Mouse (Mus musculus): Measurements from ENCODE around the gene Ccin. TPM values are rescaled to one million over a fixed set of nuclear protein-coding genes. Genes with fewer than 3 reads are reported as not detected.

The Ccin gene
- polyA plus RNA-seq (2015; fragmentation: Nextera tagmentation; extraction: Ambion mirVana) = not detected in 2 replicates

DNA sequence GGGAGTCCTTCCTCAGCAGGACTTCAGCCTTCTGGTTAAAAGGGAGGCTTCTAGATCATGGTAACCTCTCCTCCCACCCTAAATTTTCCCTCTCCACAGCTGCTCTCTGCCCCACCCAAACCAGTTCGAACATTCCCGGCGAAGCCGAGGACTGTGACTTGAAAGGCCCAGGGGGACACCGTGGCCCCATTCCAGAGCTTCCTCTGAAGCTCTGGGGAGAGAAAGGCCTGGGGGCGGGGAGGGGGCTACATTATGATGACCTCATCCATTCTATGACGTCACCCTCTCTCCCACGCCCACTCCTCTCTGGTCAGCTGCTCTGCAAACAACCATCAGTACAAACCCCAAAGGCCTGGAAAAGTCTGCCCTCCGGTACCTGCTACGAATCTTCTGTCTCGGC, at the start of gene Ccin:
TSS of gene Ccin (plus strand) at position 303 of the 400 bp plus-strand sequence.
- WGBS = 80% methylated on average over 11 of the region's 11 CpGs
- ATAC-seq (ENCODE audit: insufficient number of reproducible peaks, insufficient read depth, low FRiP score, low TSS enrichment, low read depth) = no peak
- Histone ChIP-seq H3K4me1 (peaks cover 23% of the 10 kb centered on the region), H3K9me3 (no peaks in the 10 kb centered on the region), H3K9ac (peak within 1 kb of the TSS; percentile 64), H3K36me3 (no peaks in the 10 kb centered on the region), H3K4me2 (peak within 1 kb of the TSS; percentile 58), H3K4me3 (peak within 1 kb of the TSS; percentile 32), H3K27ac (no peak within 1 kb of the TSS), H3K27me3 (no peaks in the 10 kb centered on the region)

DNA sequence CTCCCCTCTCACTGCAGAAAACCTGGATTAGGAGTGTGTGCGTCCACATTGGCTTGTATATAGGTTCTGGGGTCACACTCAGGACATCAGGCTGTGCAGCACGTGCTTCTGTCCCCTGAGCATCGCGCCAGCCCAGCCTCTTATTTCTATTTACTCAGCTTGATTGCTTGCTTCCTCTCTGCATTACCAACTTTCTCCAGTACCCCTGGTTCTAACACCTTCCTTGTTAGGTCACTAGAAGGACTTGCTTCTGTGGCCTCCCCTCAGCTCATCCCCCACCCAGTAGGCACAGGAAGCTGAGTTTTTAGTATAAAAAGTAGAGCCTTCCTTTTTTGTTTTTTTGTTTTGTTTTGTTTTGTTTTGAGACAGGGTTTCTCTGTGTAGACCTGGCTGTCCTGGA, 47.1 kb upstream of the Ccin start:
- Histone ChIP-seq H3K27me3 (no peaks in the 10 kb centered on the region), H3K27ac (no peak overlapping the region), H3K9ac (no peak overlapping the region), H3K4me2 (no peak overlapping the region), H3K4me3 (no peak overlapping the region), H3K9me3 (no peaks in the 10 kb centered on the region), H3K4me1 (no peaks in the 10 kb centered on the region), H3K36me3 (peaks cover 67% of the 10 kb centered on the region)
- no peak for ATAC-seq (ENCODE audit: insufficient number of reproducible peaks, insufficient read depth, low FRiP score, low TSS enrichment, low read depth)
- WGBS = 79% methylated on average over 4 of the region's 4 CpGs

DNA sequence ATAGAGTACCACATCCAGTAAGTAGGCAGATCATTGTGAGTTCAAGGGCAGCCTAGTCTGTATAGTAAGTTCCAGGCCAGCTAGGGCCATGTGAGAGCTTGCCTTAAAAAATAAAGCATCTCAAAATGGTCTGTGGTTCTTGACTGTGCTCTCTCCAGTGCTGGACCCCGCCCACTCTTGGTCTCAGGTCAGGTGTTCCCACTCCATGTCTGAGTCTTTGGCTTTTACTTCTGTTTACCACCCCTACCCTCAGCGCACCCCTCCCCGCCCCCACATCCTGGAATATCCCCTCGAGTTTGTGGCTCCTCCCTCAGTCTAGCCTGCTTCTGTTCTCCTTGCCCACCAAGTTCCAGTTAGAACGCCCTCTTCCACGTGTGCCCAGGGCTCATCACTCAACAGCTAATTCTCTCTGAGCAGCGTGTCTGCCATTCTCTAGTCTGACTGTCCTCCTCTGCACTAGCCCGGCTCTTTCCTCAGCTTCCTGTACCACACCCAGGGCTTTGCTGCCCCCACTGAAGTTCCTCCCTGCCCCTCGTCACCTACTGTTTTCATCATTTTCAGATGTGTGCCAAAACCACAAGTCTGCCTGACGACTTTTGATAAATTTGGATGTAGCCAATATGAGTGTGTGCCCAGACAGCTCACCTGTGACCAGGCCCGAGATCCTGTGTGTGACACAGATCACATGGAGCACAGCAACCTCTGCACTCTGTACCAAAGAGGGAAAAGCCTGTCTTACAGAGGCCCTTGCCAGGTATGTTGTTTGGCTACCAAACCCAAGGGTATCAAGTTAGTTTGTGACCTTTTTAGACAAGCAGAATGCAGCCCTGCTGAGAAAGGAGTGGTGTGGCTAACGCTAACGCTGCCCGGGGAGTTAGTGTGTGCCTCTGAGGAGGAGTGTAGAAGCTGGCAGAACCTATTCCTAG, 46.3 kb upstream of the Ccin start:
- Histone ChIP-seq H3K27ac (no peak overlapping the region), H3K4me1 (no peaks in the 10 kb centered on the region), H3K4me2 (no peak overlapping the region), H3K9ac (no peak overlapping the region), H3K36me3 (peaks cover 66% of the 10 kb centered on the region), H3K4me3 (no peak overlapping the region), H3K27me3 (no peaks in the 10 kb centered on the region), H3K9me3 (no peaks in the 10 kb centered on the region)
- no peak for ATAC-seq (ENCODE audit: insufficient number of reproducible peaks, insufficient read depth, low FRiP score, low TSS enrichment, low read depth)
- 84% methylated on average over 14 of the region's 14 CpGs for WGBS

DNA sequence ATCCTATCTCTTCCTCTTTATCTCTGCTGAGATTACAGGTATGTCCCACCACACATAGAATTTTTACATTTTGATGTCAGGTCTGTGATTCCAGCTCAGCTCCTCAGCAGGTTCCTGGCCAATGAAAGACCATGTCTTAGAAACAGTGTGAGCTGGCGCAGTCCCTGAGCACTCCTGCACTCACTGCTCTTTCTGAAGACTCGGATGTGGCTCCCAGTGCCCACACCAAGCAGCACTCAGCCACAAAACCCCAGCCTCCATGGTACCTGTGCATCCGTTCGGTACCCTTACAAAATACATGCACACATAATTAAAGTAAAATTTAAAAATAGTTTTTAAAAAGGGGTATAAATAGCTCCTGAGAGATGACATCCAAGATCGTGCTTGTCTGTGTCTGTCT, 42.0 kb upstream of the Ccin start:
- 88% methylated on average over 5 of the region's 5 CpGs for WGBS
- Histone ChIP-seq H3K27me3 (no peaks in the 10 kb centered on the region), H3K27ac (no peak overlapping the region), H3K4me3 (no peak overlapping the region), H3K36me3 (peaks cover 77% of the 10 kb centered on the region), H3K9ac (no peak overlapping the region), H3K4me2 (no peak overlapping the region), H3K4me1 (no peaks in the 10 kb centered on the region), H3K9me3 (no peaks in the 10 kb centered on the region)
- no peak for ATAC-seq (ENCODE audit: insufficient number of reproducible peaks, insufficient read depth, low FRiP score, low TSS enrichment, low read depth)

DNA sequence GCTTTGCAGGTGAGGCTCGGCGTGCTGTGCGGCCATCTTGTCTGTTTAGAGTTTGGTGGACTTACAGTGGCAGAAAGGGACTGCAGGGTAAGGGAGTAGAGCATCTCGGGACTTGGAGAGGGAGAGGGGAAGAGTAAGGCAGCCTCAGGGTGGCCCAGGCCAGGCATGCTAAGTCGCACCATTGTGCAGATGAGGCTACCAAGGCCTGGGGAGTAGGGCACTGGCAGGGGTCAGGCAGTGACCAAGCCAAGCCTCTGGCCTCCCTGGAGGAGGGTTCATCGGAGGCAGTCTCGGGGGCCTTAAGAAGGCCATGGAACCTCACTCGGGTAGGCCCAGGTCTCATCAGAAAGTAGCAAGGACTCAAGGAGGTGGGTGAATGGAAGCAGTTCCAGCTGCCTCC, 40.9 kb upstream of the Ccin start:
- Histone ChIP-seq H3K4me2 (no peak overlapping the region), H3K36me3 (peaks cover 74% of the 10 kb centered on the region), H3K4me1 (no peaks in the 10 kb centered on the region), H3K27me3 (no peaks in the 10 kb centered on the region), H3K27ac (no peak overlapping the region), H3K9ac (no peak overlapping the region), H3K9me3 (no peaks in the 10 kb centered on the region), H3K4me3 (no peak overlapping the region)
- ATAC-seq (ENCODE audit: insufficient number of reproducible peaks, insufficient read depth, low FRiP score, low TSS enrichment, low read depth) = no peak
- WGBS = 90% methylated on average over 8 of the region's 8 CpGs

DNA sequence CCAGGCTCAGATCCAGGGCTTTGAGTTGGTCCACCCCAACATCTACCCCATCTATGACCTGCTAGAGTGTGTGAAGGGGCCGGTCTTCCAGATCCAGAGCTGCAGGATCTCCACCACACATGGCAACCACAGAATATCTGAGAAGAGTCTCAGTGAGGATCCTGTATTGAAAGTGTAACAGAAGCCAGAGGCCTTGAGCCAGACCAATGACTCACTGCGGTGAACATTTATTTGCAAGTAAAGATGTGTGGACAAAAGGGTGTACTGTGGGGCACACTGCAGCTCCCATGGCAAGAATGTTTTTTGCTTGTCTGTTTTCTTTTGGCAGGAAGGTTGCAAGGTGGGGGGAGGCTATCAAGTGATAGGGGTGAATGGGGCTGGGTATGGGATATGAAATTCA, 35.7 kb upstream of the Ccin start:
- no peak for ATAC-seq (ENCODE audit: insufficient number of reproducible peaks, insufficient read depth, low FRiP score, low TSS enrichment, low read depth)
- Histone ChIP-seq H3K27ac (no peak overlapping the region), H3K27me3 (no peaks in the 10 kb centered on the region)

DNA sequence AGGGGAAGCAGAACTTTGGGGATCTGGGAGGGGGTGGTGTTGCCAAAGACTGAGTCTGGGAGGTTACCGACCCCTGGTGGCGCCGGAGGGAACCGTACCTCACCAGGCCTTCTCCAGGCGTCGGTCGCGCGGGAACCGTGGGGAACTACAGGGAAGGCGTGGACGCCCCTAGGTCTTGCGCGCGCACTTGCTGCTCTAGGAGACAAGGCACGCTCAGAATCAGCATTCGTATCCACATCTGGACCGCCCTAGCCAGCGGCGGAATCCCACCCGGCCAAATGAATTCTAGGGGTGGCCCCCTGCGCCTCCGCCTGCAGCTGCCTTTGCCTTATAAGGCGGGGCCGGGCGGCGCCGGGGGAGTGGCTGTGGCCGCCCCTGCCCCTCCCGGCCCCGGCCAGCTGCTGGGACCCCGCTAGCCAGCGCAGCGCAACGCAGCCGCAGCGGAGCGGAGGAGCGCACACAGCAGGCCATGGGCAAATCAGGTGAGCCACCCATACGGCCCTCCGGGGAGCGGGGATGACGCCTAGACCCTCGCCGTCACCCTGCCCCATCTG, 25.9 kb upstream of the Ccin start, which contains the start of gene Glipr2:
TSS of gene Glipr2 (plus strand) at position 110 of the 554 bp plus-strand sequence.
- Histone ChIP-seq H3K9me3 (no peaks in the 10 kb centered on the region; the same call in 1 of the 2 replicates), H3K27ac (peak within 1 kb of the TSS; percentile 87), H3K4me2 (peak within 1 kb of the TSS; percentile 95), H3K4me3 (peak within 1 kb of the TSS; percentile 69), H3K36me3 (no peaks in the 10 kb centered on the region), H3K4me1 (peaks cover 16% of the 10 kb centered on the region), H3K27me3 (no peaks in the 10 kb centered on the region; the same call in 1 of the 2 replicates), H3K9ac (peak within 1 kb of the TSS; percentile 77)
- peak; percentile 87 for ATAC-seq (ENCODE audit: insufficient number of reproducible peaks, insufficient read depth, low FRiP score, low TSS enrichment, low read depth)
- under 1% methylated on average over 45 of the region's 45 CpGs for WGBS

More for the DNA sequence above, 35.7 kb upstream of the Ccin start:
- WGBS = 98% methylated on average over 2 of the region's 2 CpGs
- Histone ChIP-seq H3K4me1 (no peaks in the 10 kb centered on the region), H3K4me3 (no peak overlapping the region), H3K9ac (no peak overlapping the region), H3K9me3 (no peaks in the 10 kb centered on the region), H3K4me2 (no peak overlapping the region), H3K36me3 (peaks cover 33% of the 10 kb centered on the region)

DNA sequence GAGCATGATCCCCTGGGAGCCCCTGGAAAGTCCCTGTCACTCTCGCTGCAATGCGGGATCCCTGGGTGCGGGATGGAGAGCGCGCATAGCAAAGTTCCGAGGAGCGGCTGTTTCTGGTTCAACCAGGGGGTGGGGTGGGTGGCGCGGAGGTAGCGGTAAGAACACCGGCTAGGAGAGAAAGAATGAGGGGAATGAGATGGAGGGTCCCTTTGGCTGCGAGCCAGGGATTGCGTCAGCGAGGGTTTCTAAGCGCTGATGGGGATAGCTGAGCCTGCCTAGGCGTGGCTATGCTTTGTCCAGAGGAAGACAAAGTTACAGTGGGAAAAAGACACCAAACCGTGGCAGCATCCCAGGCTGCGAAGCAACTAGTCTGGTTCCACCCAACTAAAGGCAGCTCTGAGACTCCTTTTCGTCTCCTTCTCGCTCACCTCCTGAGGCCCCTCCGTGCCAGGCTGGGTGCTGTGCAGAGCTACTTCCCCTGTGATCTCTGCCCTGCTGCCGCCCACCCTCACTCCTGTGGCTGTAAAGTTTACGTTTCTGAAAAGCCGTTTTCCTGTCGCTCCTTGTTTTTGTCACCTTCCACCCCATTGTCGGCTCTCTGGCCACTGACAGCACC, 25.3 kb upstream of the Ccin start:
- H3K27me3 ChIP-seq = no peaks in the 10 kb centered on the region; the same call in 1 of the 2 replicates
- H3K36me3 ChIP-seq = no peaks in the 10 kb centered on the region
- WGBS = under 1% methylated on average over 26 of the region's 26 CpGs
- H3K4me3 ChIP-seq = peak overlapping the region; percentile 69
- H3K4me2 ChIP-seq = peak overlapping the region; percentile 95
- H3K9me3 ChIP-seq = no peaks in the 10 kb centered on the region; the same call in 1 of the 2 replicates
- ATAC-seq (ENCODE audit: insufficient number of reproducible peaks, insufficient read depth, low FRiP score, low TSS enrichment, low read depth) = peak; percentile 50
- peak overlapping the region; percentile 77 for H3K9ac ChIP-seq
- H3K27ac ChIP-seq = peak overlapping the region; percentile 87
- peaks cover 16% of the 10 kb centered on the region for H3K4me1 ChIP-seq

DNA sequence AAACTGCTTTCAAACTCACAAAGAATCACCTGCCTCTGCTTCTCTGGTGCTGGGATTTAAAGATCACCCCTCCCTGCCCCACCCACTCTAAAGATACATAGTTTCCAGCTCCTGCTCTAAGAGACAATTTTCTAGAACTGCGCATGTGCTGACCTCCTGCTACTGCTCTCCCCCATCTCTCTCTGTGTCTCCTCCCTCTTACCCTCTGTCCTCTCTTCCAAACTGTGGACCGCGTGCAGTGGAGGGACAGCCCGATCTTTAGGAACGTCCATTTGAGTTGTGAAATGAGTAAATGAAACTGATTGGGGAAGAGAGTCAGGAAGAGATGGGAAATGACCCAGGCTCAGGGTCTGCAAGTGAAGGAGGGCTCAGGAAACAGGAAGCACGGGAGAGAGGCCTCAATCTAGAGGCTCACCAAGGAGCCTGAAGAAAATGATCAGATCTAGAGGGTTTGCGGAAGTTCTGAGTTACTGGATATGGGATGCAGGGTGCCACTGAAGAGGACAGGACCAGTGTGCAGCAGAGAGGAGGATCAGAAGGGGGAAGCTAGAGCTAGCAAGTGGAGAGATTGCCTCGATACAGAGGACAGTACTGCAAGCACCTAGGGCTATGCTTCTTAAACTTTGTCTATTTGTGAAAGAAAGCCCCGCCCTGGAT, 23.6 kb upstream of the Ccin start:
- Histone ChIP-seq H3K4me1 (peaks cover 16% of the 10 kb centered on the region), H3K27me3 (no peaks in the 10 kb centered on the region; the same call in 1 of the 2 replicates), H3K9me3 (no peaks in the 10 kb centered on the region; the same call in 1 of the 2 replicates), H3K4me2 (peak overlapping the region; percentile 95), H3K36me3 (no peaks in the 10 kb centered on the region), H3K4me3 (no peak overlapping the region), H3K9ac (0 out of 2 replicates have a peak overlapping the region, but pooled peaks have one; percentile 16), H3K27ac (no peak overlapping the region)
- ATAC-seq (ENCODE audit: insufficient number of reproducible peaks, insufficient read depth, low FRiP score, low TSS enrichment, low read depth) = no peak
- WGBS = 60% methylated on average over 9 of the region's 9 CpGs

DNA sequence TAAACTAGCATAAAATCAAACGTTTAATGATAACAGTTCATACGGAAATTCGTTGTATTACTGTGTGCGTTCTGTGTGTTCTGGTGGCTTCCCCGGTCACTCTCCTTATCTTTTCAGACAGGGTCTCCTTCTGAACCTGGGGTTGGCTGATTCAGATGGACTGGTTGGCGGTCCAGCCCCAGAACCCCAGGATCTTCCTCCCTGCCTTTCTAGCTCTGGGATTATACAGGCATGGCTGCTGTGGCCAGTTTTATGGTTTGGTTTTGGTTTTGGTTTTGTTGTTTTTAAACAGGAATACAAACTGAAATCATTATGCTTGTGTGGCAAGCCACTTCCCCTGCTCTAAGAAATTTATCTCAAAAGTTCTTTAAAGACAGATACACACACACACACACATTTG, 23.1 kb upstream of the Ccin start:
- no peaks in the 10 kb centered on the region for H3K36me3 ChIP-seq
- H3K4me2 ChIP-seq = no peak overlapping the region
- no peak overlapping the region for H3K27ac ChIP-seq
- peaks cover 16% of the 10 kb centered on the region for H3K4me1 ChIP-seq
- H3K4me3 ChIP-seq = no peak overlapping the region
- no peaks in the 10 kb centered on the region; the same call in 1 of the 2 replicates for H3K9me3 ChIP-seq
- 81% methylated on average over 6 of the region's 6 CpGs for WGBS
- no peaks in the 10 kb centered on the region; the same call in 1 of the 2 replicates for H3K27me3 ChIP-seq
- no peak for ATAC-seq (ENCODE audit: insufficient number of reproducible peaks, insufficient read depth, low FRiP score, low TSS enrichment, low read depth)
- no peak overlapping the region for H3K9ac ChIP-seq

DNA sequence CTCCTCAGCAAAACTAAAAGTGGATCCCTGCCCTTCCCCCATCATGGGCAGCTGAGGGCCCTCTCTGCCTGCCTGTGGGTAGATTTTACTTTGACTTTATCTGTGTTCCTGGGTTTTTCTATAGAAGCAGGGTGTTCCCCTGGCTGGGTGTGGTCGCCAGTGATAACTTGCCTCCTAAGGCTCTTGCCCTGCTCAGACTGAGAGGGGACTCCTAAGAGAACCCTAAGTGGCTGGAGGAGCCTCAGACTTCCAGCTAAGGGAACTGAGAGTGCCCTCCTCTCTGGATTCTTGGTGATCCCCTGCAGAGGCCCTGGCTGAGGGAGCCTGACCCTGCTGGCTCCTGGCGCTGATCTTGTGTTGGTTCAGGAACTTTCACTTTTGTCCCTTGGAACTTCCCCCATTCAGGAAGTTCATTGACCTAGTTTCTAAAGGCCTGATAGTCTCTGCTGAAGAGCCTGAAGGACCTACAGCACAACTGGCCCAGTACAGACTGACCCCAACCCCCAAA, 18.9 kb upstream of the Ccin start:
- H3K4me3 ChIP-seq = no peak overlapping the region
- no peak overlapping the region for H3K27ac ChIP-seq
- no peaks in the 10 kb centered on the region for H3K36me3 ChIP-seq
- H3K4me2 ChIP-seq = no peak overlapping the region
- no peaks in the 10 kb centered on the region for H3K27me3 ChIP-seq
- no peak overlapping the region for H3K9ac ChIP-seq
- H3K9me3 ChIP-seq = no peaks in the 10 kb centered on the region; the same call in 1 of the 2 replicates
- no peak for ATAC-seq (ENCODE audit: insufficient number of reproducible peaks, insufficient read depth, low FRiP score, low TSS enrichment, low read depth)
- WGBS = 47% methylated on average over 2 of the region's 2 CpGs
- H3K4me1 ChIP-seq = peaks cover 24% of the 10 kb centered on the region
